Mouse (Mus musculus) forebrain, embryonic 16.5 days (tissue): ENCODE results near the gene Foxj1. TPM values are rescaled to one million over a fixed set of nuclear protein-coding genes. Genes with fewer than 3 reads are reported as not detected.

Experiments
- ATAC-seq: fragments of 200-750 bp; cut with Nextera tagmentation; 2 replicates; pipeline ENCODE4 v1.8.0; 2017; ENCODE audit warnings: mild to moderate bottlenecking, moderate library complexity
- H3K27ac ChIP-seq: fragments of 300-500 bp; sonication (generic); 2 replicates; pipeline ENCODE4 v1.5.1; 2014; ENCODE audit warnings: low read length, control low read depth
- H3K27me3 ChIP-seq: fragments of 300-500 bp; sonication (generic); replicated peaks from 2 replicates; pipeline ENCODE4 v1.6.1; 2014; ENCODE audit warnings: low read length; ENCODE audit not compliant: control insufficient read depth, insufficient read depth
- H3K36me3 ChIP-seq: fragments of 300-500 bp; sonication (generic); 2 replicates; pipeline ENCODE4 v1.6.1; 2014; ENCODE audit not compliant: control insufficient read depth, insufficient read depth
- H3K4me1 ChIP-seq: fragments of 300-500 bp; sonication (generic); replicated peaks from 2 replicates; pipeline ENCODE4 v1.6.1; 2014; ENCODE audit warnings: low read length; ENCODE audit not compliant: control insufficient read depth, insufficient read depth
- H3K4me2 ChIP-seq: fragments of 300-500 bp; sonication (generic); 2 replicates; pipeline ENCODE4 v1.6.1; 2014; ENCODE audit warnings: mild to moderate bottlenecking, low read length, control low read depth
- H3K4me3 ChIP-seq: fragments of 300-500 bp; sonication (generic); replicated peaks from 2 replicates; pipeline ENCODE4 v1.5.1; 2014; ENCODE audit warnings: mild to moderate bottlenecking, low read length, control low read depth
- H3K9ac ChIP-seq: fragments of 300-500 bp; sonication (generic); replicated peaks from 2 replicates; pipeline ENCODE4 v1.6.1; 2014; ENCODE audit warnings: low read depth, low read length, control low read depth
- H3K9me3 ChIP-seq: fragments of 300-500 bp; sonication (generic); 2 replicates; pipeline ENCODE4 v1.6.1; 2016; ENCODE audit warnings: low read length; ENCODE audit not compliant: control insufficient read depth
- WGBS: fragments of 180-500 bp; shearing (Covaris S2); extraction: QIAGEN DNeasy Blood & Tissue Kit; methylation state at CpG from one replicate; pipeline ENCODE4 v1.1.7; 2014; 5-methylcytosine and 5-hydroxymethylcytosine counted together
- polyA plus RNA-seq: library from polyadenylated mRNA; unstranded; fragments of >200 nt; fragmentation: Nextera tagmentation; extraction: Ambion mirVana; gene quantifications from 2 replicates; pipeline ENCODE4 v1.2.1, GENCODE M21; 2015

Gene Foxj1
- polyA plus RNA-seq, 1 experiment from 2014 or later = 6.6 TPM

DNA sequence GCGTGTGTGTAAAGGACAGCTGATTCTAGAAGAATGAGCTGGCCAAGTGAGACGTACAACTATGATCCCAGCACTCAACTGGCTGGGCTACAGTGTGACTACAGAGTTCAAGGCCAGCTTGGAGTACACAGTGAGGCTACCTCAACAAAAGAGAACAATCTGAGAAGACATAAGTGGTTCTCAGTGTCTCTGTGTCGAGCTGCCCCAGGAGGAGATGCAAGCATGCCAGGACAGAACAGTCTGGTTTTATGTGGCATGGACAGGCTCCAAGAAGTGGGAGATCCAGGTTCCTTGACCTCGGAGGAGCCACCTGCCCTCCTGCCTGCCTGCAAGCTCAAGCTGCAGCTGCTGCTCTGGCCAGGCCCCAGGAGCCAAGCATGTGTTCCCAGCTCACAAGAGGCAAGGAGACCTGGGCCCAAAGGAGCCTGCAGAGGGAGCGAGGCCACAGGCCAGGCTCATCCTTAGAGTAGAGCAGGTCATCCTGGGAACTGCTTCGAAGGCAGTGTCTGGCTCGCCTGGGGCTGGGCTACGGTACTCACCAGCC is 38.9 kb downstream of the Foxj1 start:
- Histone ChIP-seq H3K27me3 (no peaks in the 10 kb centered on the region), H3K4me3 (no peak overlapping the region), H3K9me3 (no peaks in the 10 kb centered on the region), H3K4me1 (no peaks in the 10 kb centered on the region), H3K9ac (no peak overlapping the region), H3K36me3 (peaks cover 27% of the 10 kb centered on the region), H3K27ac (no peak overlapping the region), H3K4me2 (no peak overlapping the region)
- ATAC-seq = no peak
- 90% methylated on average over 8 of the region's 8 CpGs for WGBS

DNA sequence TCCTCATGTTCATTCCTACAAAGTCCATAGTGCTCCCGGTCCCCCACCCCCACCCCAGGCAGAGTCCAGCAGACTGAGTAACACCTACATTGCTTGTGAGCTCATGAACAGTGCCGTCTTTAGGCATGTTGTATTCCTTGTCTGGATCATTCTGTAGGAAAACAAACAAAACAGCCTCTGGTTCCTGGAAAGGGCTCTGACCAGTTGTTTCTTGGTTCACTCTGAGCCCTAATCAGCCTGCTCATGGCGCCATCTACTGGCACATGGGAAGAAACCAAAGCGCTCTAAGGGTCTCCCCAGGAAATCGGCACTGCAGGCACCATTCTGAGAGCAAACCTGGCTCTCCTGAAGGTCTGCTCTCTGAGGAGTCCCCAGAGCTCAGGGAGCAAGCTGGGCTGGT is 40.9 kb downstream of the Foxj1 start:
- Histone ChIP-seq H3K27ac (no peak overlapping the region), H3K9me3 (no peaks in the 10 kb centered on the region), H3K4me1 (no peaks in the 10 kb centered on the region), H3K4me2 (no peak overlapping the region), H3K27me3 (no peaks in the 10 kb centered on the region), H3K36me3 (peaks cover 17% of the 10 kb centered on the region), H3K4me3 (no peak overlapping the region), H3K9ac (no peak overlapping the region)
- ATAC-seq = peak; percentile 61; the same call in 1 of the 2 replicates
- WGBS = 31% methylated on average over 5 of the region's 5 CpGs

DNA sequence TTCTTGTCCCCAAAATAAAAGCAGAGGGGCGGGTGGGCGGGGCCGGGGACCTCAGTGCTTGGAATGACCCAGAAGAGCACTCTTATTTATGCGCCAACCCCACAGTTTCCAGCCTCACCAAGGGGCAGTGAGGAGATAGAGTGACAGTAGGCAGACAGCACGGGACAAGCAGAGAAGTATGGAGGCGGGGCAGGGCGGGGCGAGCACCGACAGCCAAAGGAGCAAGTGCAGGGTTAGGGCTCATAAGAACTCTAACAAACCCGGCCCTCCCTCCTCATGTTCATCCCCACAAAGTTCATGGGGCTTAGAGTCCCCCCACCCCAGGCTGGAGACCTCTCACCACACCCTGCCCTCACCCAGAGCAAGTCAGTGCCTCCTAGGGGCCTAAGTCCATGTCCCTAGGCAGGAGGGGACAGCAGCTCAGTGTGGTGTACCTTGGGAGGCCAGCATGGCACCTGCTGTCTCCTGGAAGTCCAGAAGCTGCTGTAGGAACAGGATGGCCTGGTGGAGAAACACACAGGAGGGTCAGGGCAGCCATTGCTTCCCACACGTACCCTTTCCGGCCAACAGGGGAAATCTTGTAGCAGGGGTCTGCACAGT is 41.6 kb downstream of the Foxj1 start:
- no peak overlapping the region for H3K4me2 ChIP-seq
- H3K9me3 ChIP-seq = no peaks in the 10 kb centered on the region
- 88% methylated on average over 12 of the region's 12 CpGs for WGBS
- no peak for ATAC-seq
- no peaks in the 10 kb centered on the region for H3K27me3 ChIP-seq
- no peak overlapping the region for H3K27ac ChIP-seq
- H3K9ac ChIP-seq = no peak overlapping the region
- H3K4me1 ChIP-seq = no peaks in the 10 kb centered on the region
- peaks cover 13% of the 10 kb centered on the region for H3K36me3 ChIP-seq
- H3K4me3 ChIP-seq = no peak overlapping the region

DNA sequence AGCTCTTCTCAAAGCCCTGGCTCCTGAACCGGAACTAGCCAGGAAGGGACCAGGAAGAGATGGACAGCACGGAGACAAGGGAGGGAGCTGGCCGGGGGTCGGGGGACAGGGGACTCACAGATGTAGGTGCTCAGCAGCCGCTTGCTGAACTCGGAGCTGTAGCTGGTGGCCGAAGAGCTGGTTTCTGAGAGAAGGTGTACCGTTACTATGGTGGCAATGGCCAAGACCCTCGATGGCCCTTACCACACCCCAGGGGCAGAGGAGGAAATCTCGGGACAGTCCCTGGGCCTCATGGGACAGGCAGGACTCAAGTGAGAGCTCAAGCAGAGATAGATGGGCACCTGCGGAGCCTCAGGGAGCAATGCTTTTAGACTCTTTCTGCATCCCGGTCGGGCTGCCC is 42.8 kb downstream of the Foxj1 start:
- Histone ChIP-seq H3K9me3 (no peaks in the 10 kb centered on the region), H3K27me3 (no peaks in the 10 kb centered on the region), H3K4me3 (no peak overlapping the region), H3K36me3 (peaks cover 11% of the 10 kb centered on the region), H3K27ac (no peak overlapping the region), H3K9ac (no peak overlapping the region), H3K4me1 (no peaks in the 10 kb centered on the region), H3K4me2 (no peak overlapping the region)
- WGBS = 93% methylated on average over 13 of the region's 13 CpGs
- no peak for ATAC-seq

DNA sequence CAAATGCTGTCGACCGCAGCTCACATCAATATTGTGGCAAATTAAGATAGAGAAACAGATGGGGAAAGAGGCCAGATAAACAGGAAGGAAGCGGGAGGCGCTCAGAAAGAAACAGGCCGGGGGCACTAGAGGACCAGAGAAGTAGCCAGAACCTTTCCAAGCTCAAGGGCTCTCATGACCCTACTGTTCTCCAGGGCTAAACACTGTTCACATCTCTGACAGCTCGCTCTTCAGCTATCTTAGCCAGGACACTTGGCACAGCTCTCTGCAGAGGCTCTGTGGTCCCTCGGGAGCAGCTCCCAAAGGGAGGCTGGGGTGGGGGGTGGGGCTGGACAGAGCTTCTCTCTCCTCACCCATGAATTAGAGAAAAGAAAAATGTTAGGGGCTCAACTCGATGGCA is 44.6 kb downstream of the Foxj1 start:
- H3K4me3 ChIP-seq = no peak overlapping the region
- no peak for ATAC-seq
- WGBS = 76% methylated on average over 8 of the region's 8 CpGs
- H3K4me1 ChIP-seq = no peaks in the 10 kb centered on the region
- H3K9me3 ChIP-seq = no peaks in the 10 kb centered on the region
- H3K27ac ChIP-seq = no peak overlapping the region
- H3K9ac ChIP-seq = no peak overlapping the region
- H3K4me2 ChIP-seq = no peak overlapping the region
- no peaks in the 10 kb centered on the region for H3K27me3 ChIP-seq
- H3K36me3 ChIP-seq = peaks cover 9% of the 10 kb centered on the region

DNA sequence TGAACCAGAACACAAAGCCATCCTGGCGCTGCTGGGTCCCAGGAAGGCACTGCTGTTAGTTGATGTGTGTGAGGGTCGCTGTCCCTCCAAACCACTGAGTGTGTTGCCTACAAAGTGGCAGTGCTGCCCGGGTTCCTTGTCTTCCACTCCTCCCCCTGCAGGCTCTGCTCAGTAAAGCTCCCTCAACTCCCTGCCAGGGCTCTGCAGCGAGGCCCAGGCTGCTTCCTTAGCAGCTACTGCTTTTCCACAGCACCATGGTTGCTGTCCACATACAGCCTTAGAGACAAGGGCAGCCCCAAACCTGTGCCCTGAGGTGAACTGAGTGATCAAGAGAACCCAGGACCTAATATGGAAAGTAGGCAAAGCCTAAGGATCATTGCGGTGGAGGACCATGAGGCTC is 47.8 kb downstream of the Foxj1 start:
- Histone ChIP-seq H3K4me2 (no peak overlapping the region), H3K4me1 (peaks cover 3% of the 10 kb centered on the region), H3K9ac (no peak overlapping the region), H3K4me3 (no peak overlapping the region), H3K36me3 (peaks cover 9% of the 10 kb centered on the region), H3K9me3 (no peaks in the 10 kb centered on the region), H3K27me3 (peaks cover 29% of the 10 kb centered on the region), H3K27ac (no peak overlapping the region)
- WGBS = 79% methylated on average over 5 of the region's 5 CpGs
- ATAC-seq = no peak

DNA sequence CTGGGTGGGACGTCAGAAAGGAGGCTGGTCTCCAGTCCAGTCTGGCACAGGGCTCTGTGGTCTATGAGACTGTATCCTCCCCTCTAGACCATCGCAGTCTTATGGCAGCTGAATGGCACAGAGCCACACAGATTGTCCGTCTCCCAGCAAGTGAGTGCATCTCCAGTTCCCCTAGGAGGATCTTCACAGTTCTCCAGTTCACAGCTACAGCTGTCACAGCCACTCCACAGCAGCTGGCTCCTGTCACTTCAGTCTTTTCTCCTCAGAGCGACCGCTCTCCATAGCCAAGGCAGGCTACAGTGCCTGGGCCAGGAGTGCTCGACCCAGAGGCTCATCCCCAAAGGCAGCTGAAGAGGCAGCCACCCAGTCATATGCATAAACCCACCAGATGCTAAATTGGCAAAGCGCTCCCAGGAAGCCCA is 49.4 kb downstream of the Foxj1 start:
- Histone ChIP-seq H3K27ac (no peak overlapping the region), H3K4me2 (no peak overlapping the region), H3K9me3 (no peaks in the 10 kb centered on the region), H3K27me3 (peaks cover 45% of the 10 kb centered on the region), H3K9ac (no peak overlapping the region), H3K4me3 (no peak overlapping the region), H3K36me3 (peaks cover 6% of the 10 kb centered on the region), H3K4me1 (peaks cover 14% of the 10 kb centered on the region)
- 70% methylated on average over 7 of the region's 7 CpGs for WGBS
- ATAC-seq = no peak

DNA sequence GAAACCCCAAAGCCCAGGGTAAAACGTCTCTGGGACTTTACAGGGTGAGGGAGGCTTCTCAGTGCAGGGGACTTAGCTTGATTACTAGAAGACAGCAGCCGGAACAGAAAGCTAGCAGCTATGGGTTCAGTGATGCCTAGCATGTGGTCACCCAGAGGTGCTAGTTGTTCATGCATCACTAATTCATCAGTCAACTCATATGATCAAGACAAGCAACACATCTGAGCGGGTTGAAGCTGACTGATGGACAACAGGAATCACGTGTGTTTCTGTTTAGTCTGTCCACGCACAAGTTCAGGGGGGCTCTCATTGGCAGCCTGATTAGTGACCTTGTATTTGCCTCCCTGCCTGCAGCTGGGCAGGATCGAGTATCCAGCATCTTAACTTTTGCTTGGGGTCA is 51.2 kb downstream of the Foxj1 start:
- ATAC-seq = no peak
- H3K9me3 ChIP-seq = no peaks in the 10 kb centered on the region
- H3K4me3 ChIP-seq = no peak overlapping the region
- H3K4me1 ChIP-seq = peaks cover 14% of the 10 kb centered on the region
- H3K4me2 ChIP-seq = no peak overlapping the region
- no peak overlapping the region for H3K27ac ChIP-seq
- H3K9ac ChIP-seq = no peak overlapping the region
- H3K27me3 ChIP-seq = peaks cover 56% of the 10 kb centered on the region
- H3K36me3 ChIP-seq = peaks cover 6% of the 10 kb centered on the region; the same call in 1 of the 2 replicates
- WGBS = 61% methylated on average over 6 of the region's 6 CpGs

DNA sequence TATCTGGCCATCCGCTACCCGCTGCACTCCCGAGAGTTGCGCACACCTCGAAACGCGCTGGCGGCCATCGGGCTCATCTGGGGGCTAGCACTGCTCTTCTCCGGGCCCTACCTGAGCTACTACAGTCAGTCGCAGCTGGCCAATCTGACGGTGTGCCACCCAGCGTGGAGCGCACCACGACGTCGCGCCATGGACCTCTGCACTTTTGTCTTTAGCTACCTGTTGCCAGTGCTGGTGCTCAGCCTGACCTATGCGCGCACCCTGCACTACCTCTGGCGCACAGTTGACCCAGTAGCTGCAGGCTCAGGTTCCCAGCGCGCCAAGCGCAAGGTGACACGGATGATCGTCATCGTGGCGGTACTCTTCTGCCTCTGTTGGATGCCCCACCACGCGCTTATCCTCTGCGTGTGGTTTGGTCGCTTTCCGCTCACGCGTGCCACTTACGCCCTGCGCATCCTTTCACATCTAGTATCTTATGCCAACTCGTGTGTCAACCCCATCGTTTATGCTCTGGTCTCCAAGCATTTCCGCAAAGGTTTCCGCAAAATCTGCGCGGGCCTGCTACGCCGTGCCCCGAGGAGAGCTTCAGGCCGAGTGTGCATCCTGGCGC is 52.2 kb downstream of the Foxj1 start:
- Histone ChIP-seq H3K4me1 (peaks cover 14% of the 10 kb centered on the region), H3K27ac (no peak overlapping the region), H3K27me3 (peaks cover 56% of the 10 kb centered on the region), H3K4me3 (no peak overlapping the region), H3K9ac (no peak overlapping the region), H3K9me3 (no peaks in the 10 kb centered on the region), H3K4me2 (no peak overlapping the region), H3K36me3 (0 out of 2 replicates have a peak, but pooled peaks cover under 1% of the 10 kb centered on the region)
- no peak for ATAC-seq
- 10% methylated on average over 48 of the region's 48 CpGs for WGBS
